Comparison of ENCODE assay signal across 8 mouse cellular contexts in the genomic region with DNA sequence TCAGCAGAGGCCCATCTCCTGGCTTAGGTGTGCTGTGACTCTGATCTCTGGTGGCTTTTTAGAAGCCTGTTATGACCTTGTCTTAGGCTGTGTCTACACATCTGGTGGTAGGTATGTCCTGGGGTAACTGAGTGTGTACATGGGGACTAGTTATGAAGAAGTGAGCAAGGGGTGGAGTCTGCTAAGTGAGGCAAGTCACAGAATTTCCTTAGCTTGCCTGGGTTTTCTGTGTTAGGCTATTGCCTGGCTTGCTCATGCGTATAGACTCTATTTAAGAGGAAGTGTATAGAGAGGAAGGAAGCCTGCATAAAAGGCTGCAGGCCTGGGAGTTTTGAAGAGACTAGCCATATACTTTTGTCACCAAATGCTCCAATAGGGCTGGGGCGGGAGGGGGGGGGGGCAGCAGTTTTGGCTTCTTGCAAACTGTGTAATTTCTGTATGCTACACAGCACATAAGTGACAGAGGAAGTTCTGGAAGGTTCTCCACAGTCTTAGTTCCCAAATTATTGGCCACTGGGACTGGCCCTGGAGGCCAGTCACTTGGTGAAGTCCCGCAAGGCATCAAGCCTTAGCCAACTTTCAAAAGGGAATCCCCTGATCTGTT. TPM values are rescaled to one million over a fixed set of nuclear protein-coding genes. Genes with fewer than 3 reads are reported as not detected.
A peak's percentile ranks its signal among the peaks of the same experiment; 100 is the strongest.
DNase-seq lines count a peak whose midpoint lies in the region; ATAC-seq lines count a peak whose summit lies in the region.

No protein-coding gene starts in this region.

- no peak overlapping the region for H3K4me3 ChIP-seq in kidney, embryonic 16.5 days (ENCODE audit: low read length)
- H3K4me3 ChIP-seq in limb, embryonic 13.5 days, result peak overlapping the region; percentile 57
- 0 out of 2 replicates have a peak overlapping the region, but pooled peaks have one; percentile 47 for H3K4me3 ChIP-seq in midbrain, embryonic 16.5 days (ENCODE audit: low read depth, low read length)

- peak overlapping the region; percentile 68 for H3K9ac ChIP-seq in kidney, embryonic 16.5 days (replicated peaks; ENCODE audit: low read length)
- no peak overlapping the region for H3K9ac ChIP-seq in limb, embryonic 13.5 days
- no peak overlapping the region for H3K9ac ChIP-seq in midbrain, embryonic 16.5 days (ENCODE audit: low read depth, low read length)

- 59% methylated on average over 3 of the region's 3 CpGs for WGBS in kidney, embryonic 16.5 days
- 63% methylated on average over 3 of the region's 3 CpGs for WGBS in limb, embryonic 13.5 days
- WGBS in midbrain, embryonic 16.5 days, result 59% methylated on average over 3 of the region's 3 CpGs

- peaks cover 24% of the 10 kb centered on the region for H3K4me1 ChIP-seq in kidney, embryonic 16.5 days (ENCODE audit: insufficient read depth, low read length)
- peaks cover 19% of the 10 kb centered on the region for H3K4me1 ChIP-seq in limb, embryonic 13.5 days
- peaks cover 6% of the 10 kb centered on the region; the same call in 1 of the 2 replicates for H3K4me1 ChIP-seq in midbrain, embryonic 16.5 days (ENCODE audit: control insufficient read depth, insufficient read depth, low read length)

- H3K27me3 ChIP-seq in kidney, embryonic 16.5 days (ENCODE audit: insufficient read depth, low read length), result no peaks in the 10 kb centered on the region
- H3K27me3 ChIP-seq in limb, embryonic 13.5 days, result 0 out of 2 replicates have a peak, but pooled peaks cover 3% of the 10 kb centered on the region
- H3K27me3 ChIP-seq in midbrain, embryonic 16.5 days (ENCODE audit: control insufficient read depth, insufficient read depth, low read depth, low read length), result no peaks in the 10 kb centered on the region

- DNase-seq in kidney, adult 11 months, result no peak
- DNase-seq in thymus, postnatal 14 days, result peak; percentile 66
- DNase-seq in urinary bladder, postnatal 36 days (ENCODE audit: low spot score in 2 of 2), result no peak
- DNase-seq in kidney, adult 18-20 months, result no peak

- H3K27ac ChIP-seq in kidney, embryonic 16.5 days (ENCODE audit: low read length), result peak overlapping the region; percentile 2; the same call in 1 of the 2 replicates
- H3K27ac ChIP-seq in limb, embryonic 13.5 days, result no peak overlapping the region
- no peak overlapping the region for H3K27ac ChIP-seq in midbrain, embryonic 16.5 days (ENCODE audit: low read length)

- H3K4me2 ChIP-seq in kidney, embryonic 16.5 days (replicated peaks; ENCODE audit: low read depth, low read length), result peak overlapping the region; percentile 91
- H3K4me2 ChIP-seq in limb, embryonic 13.5 days (replicated peaks), result peak overlapping the region; percentile 94
- H3K4me2 ChIP-seq in midbrain, embryonic 16.5 days (ENCODE audit: low read length), result peak overlapping the region; percentile 62

- H3K36me3 ChIP-seq in kidney, embryonic 16.5 days (ENCODE audit: insufficient read depth, low read length), result no peaks in the 10 kb centered on the region
- H3K36me3 ChIP-seq in limb, embryonic 13.5 days, result no peaks in the 10 kb centered on the region
- H3K36me3 ChIP-seq in midbrain, embryonic 16.5 days (ENCODE audit: control insufficient read depth, insufficient read depth, low read length), result no peaks in the 10 kb centered on the region

- ATAC-seq in kidney, embryonic 16.5 days (ENCODE audit: low FRiP score, low TSS enrichment), result peak; percentile 62
- ATAC-seq in granulocyte monocyte progenitor cell, adult 5-6 weeks (replicated peaks; ENCODE audit: poor library complexity, severe bottlenecking), result peak; percentile 53
- ATAC-seq in limb, embryonic 13.5 days (ENCODE audit: low FRiP score, low read depth), result peak; percentile 20; the same call in 1 of the 2 replicates
- ATAC-seq in midbrain, embryonic 16.5 days, result 0 out of 2 replicates have a peak, but pooled peaks have one; percentile 18

- H3K9me3 ChIP-seq in kidney, embryonic 16.5 days (ENCODE audit: low read length), result no peaks in the 10 kb centered on the region
- no peaks in the 10 kb centered on the region for H3K9me3 ChIP-seq in limb, embryonic 13.5 days
- H3K9me3 ChIP-seq in midbrain, embryonic 16.5 days (replicated peaks; ENCODE audit: control insufficient read depth, low read length, poor library complexity, severe bottlenecking), result no peaks in the 10 kb centered on the region

RNA-seq across cellular contexts. Expression of a gene that starts 0.5 kb away (rescaled TPM):
- polyA plus RNA-seq in kidney, embryonic 16.5 days (2015; fragmentation: Nextera tagmentation; extraction: Ambion mirVana), result 4.2 and 5.0 TPM in 2 replicates
- 72.8 and 84.9 TPM in 2 replicates for total RNA-seq in granulocyte monocyte progenitor cell, adult 5-6 weeks (2014; fragmentation: Nextera tagmentation)
- total RNA-seq in granulocyte monocyte progenitor cell, adult 5-6 weeks (2017), result 80.1 and 85.1 TPM in 2 replicates
- 8.8 and 9.7 TPM in 2 replicates for polyA plus RNA-seq in limb, embryonic 13.5 days (2015; fragmentation: Nextera tagmentation; extraction: Ambion mirVana)
- polyA plus RNA-seq in midbrain, embryonic 16.5 days (2015; fragmentation: Nextera tagmentation; extraction: Ambion mirVana), result 2.2 and 3.4 TPM in 2 replicates
